Mouse (Mus musculus): ENCODE data around the gene Grb2. TPM values are rescaled to one million over a fixed set of nuclear protein-coding genes. Genes with fewer than 3 reads are reported as not detected.

Gene Grb2
- polyA plus RNA-seq, 1 experiment = not detected

DNA sequence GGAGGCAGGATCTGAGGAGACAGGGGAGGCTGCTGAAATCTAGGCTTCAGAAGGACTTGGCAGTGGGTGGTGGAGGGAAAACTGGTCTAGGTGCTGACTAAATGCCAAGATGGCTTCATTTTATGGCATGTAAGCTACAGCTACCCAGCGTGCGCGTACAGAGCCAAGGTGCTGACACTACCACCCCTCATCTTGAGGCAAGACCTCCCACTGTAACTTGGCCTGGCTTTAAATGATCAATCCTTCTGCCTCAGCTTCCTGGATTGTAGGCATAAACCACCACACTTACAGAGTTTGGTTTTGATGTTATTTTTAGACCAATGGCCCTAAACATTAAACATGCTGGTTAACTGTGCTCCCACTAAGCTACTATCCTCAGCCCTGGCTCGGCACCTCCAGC, 68.9 kb downstream of the Grb2 start:
- H3K4me1 ChIP-seq (ENCODE audit: control insufficient read depth, insufficient read depth, low read length) = peaks cover 25% of the 10 kb centered on the region
- no peak overlapping the region; the same call in 1 of the 2 replicates for H3K27ac ChIP-seq (ENCODE audit: insufficient read depth, low read depth, low read length)
- no peak for TF ChIP-seq CTCF (IDR thresholded peaks at IDR 0.05; ENCODE audit: insufficient read depth, low read depth, low read length)
- no peak for TF ChIP-seq POLR2A (IDR thresholded peaks at IDR 0.05; ENCODE audit: insufficient read depth, low read depth, low read length)
- WGBS = 81% methylated on average over 4 of the region's 4 CpGs
- no peak overlapping the region for H3K4me3 ChIP-seq (ENCODE audit: insufficient read depth, low read depth, low read length)

DNA sequence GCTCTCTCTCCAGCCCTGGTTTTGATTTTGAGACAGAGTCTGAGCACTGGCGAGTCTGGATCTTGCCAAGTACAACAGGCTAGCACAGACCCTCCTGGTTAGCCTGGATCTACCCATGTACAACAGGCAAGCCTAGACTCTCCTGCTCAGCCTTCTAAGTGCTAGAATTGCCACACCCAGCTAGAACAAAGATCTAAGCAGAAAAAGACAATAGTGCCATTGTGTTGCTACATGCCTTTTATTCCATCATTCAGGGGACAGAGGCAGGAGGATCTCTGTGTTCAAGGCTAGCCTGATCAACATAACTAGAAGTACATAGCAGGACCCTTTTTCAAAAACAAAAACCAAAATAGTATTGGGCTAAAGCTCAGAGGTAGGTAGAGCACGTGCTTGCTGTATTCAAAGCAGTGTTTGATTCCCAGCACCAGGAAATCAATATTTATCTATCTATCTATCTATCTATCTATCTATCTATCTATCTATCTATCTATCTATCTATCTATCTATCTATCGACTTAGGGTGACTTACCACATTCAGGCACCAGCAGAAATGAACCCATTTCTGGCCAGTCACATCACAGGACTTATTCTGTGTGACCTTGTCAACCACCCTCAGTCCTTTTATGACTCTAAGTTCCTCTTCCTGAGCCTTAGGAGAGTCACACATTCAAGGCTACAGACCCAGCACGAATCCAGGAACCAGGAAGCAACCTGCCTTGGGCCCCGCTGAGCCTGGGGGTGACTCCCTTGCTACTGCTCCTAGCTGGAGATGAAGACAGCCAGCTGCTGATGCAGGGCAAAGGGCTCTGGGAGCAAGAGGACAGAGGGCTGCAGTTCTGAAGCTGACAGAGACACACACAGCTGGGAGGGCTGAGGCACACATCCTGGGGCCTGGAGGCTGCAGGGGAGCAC, 69.6 kb downstream of the Grb2 start:
- 85% methylated on average over 5 of the region's 5 CpGs for WGBS
- no peak overlapping the region; the same call in 1 of the 2 replicates for H3K27ac ChIP-seq (ENCODE audit: insufficient read depth, low read depth, low read length)
- TF ChIP-seq CTCF (IDR thresholded peaks at IDR 0.05; ENCODE audit: insufficient read depth, low read depth, low read length) = no peak
- TF ChIP-seq POLR2A (IDR thresholded peaks at IDR 0.05; ENCODE audit: insufficient read depth, low read depth, low read length) = no peak
- peaks cover 21% of the 10 kb centered on the region for H3K4me1 ChIP-seq (ENCODE audit: control insufficient read depth, insufficient read depth, low read length)
- no peak overlapping the region for H3K4me3 ChIP-seq (ENCODE audit: insufficient read depth, low read depth, low read length)

DNA sequence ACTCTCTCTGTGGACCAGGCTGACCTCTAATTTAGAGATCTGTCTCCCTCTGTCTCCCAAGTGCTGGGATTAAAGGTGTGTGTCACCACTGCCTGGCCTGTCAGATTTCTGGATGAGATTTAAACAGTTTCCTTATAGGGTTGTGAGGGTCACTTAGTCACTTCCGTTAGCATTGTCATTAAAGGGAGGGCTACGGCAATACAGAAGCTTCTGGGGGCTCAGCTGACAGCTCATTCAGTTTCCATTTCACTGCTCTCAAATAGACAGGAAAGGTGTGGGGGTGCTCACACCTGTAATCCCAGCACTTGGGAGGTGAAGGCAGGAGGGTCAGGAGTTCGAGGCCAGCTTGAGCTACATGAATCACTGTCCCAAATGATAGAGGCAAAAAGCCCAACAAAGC, 71.4 kb downstream of the Grb2 start:
- Histone ChIP-seq H3K27ac (ENCODE audit: insufficient read depth, low read depth, low read length) (no peak overlapping the region), H3K4me3 (ENCODE audit: insufficient read depth, low read depth, low read length) (no peak overlapping the region), H3K4me1 (ENCODE audit: control insufficient read depth, insufficient read depth, low read length) (peaks cover 17% of the 10 kb centered on the region)
- WGBS = 75% methylated on average over 3 of the region's 3 CpGs
- TF ChIP-seq POLR2A (IDR thresholded peaks at IDR 0.05; ENCODE audit: insufficient read depth, low read depth, low read length) (no peak), CTCF (IDR thresholded peaks at IDR 0.05; ENCODE audit: insufficient read depth, low read depth, low read length) (no peak)

DNA sequence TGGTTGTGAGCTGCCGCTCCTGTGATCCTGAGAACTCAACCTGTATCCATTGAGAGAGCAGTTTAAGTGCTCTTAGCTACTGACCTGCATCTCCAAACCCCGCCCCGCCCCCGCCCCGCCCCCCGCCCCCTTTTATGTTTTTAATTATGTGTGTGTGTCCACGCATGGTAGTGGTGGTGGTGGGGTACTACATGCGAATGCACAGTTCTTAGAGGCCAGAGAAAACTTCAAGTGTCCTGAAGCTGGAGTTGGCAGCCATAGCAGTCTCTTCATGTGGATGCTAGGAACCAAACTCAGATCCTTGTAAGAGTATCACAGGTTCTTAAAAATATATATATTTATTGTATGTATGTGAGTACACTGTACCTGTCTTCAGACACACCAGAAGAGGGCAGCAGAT, 72.9 kb downstream of the Grb2 start:
- 79% methylated on average over 8 of the region's 8 CpGs for WGBS
- TF ChIP-seq POLR2A (IDR thresholded peaks at IDR 0.05; ENCODE audit: insufficient read depth, low read depth, low read length) (no peak), CTCF (IDR thresholded peaks at IDR 0.05; ENCODE audit: insufficient read depth, low read depth, low read length) (no peak)
- peaks cover 5% of the 10 kb centered on the region; the same call in 1 of the 2 replicates for H3K4me1 ChIP-seq (ENCODE audit: control insufficient read depth, insufficient read depth, low read length)

DNA sequence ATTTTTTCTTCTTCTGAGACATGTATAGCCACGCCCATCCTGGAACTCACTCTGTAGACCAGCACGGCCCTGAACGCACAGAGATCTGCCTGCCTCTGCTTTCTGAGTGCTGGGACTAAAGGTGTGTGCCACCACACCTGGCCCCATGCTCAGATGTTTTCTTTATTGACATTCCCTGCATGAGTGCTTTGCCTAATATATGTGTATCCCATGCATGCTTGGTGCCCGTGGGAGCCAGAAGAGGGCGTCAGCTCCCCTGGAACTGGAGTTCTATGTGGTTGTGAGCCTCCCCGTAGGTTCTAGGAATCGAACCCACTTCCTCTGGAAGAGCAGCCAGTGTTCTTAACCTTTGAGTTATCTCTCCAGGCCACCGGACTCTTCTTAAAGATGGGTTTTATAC, 73.4 kb downstream of the Grb2 start:
- WGBS = 86% methylated on average over 8 of the region's 8 CpGs
- Histone ChIP-seq H3K27ac (ENCODE audit: insufficient read depth, low read depth, low read length) (no peak overlapping the region), H3K4me3 (ENCODE audit: insufficient read depth, low read depth, low read length) (no peak overlapping the region), H3K4me1 (ENCODE audit: control insufficient read depth, insufficient read depth, low read length) (peaks cover 5% of the 10 kb centered on the region; the same call in 1 of the 2 replicates)
- TF ChIP-seq CTCF (IDR thresholded peaks at IDR 0.05; ENCODE audit: insufficient read depth, low read depth, low read length) (no peak), POLR2A (IDR thresholded peaks at IDR 0.05; ENCODE audit: insufficient read depth, low read depth, low read length) (no peak)

More for the DNA sequence above, 72.9 kb downstream of the Grb2 start:
- no peak overlapping the region for H3K4me3 ChIP-seq (ENCODE audit: insufficient read depth, low read depth, low read length)
- no peak overlapping the region for H3K27ac ChIP-seq (ENCODE audit: insufficient read depth, low read depth, low read length)

DNA sequence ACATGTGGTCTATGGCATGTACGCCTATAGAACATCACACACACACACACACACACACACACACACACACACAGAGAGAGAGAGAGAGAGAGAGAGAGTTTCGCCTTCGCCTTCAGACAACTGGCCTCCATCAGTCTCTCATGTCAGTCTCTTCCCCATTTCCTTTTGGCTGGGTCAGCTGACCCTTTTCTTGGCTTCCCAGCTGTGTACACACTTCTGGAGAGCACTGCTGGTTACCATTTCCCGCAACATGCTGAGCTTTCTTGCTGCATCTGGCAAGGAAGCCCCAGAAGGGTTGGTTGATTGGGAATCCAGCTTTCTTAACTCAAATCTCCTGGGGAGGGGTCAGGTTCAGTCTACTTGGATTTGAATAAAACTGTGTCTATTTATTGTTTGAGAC, 74.3 kb downstream of the Grb2 start:
- Histone ChIP-seq H3K4me3 (ENCODE audit: insufficient read depth, low read depth, low read length) (no peak overlapping the region), H3K4me1 (ENCODE audit: control insufficient read depth, insufficient read depth, low read length) (peaks cover under 1% of the 10 kb centered on the region; the same call in 1 of the 2 replicates), H3K27ac (ENCODE audit: insufficient read depth, low read depth, low read length) (no peak overlapping the region)
- TF ChIP-seq CTCF (IDR thresholded peaks at IDR 0.05; ENCODE audit: insufficient read depth, low read depth, low read length) = no peak
- no peak for TF ChIP-seq POLR2A (IDR thresholded peaks at IDR 0.05; ENCODE audit: insufficient read depth, low read depth, low read length)
- 72% methylated on average over 4 of the region's 4 CpGs for WGBS

DNA sequence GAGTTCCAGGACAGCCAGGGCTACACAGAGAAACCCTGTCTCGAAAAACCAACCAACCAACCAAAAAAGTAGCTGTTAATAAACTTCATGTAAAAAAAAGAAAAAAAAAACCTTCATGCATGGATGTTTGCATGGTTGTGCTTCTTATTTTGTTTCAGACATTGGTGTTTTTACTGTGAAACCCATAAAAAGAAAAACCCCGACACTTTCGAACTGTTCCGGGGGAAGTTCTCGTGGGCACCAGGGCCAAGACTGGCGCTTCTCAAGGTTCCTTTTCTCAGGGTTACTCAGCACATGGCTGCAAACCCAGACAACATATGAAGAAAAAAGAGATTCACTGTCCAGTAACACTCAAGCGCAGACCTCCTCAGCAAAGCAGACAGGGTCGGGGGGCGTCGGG, 75.5 kb downstream of the Grb2 start:
- H3K4me3 ChIP-seq (ENCODE audit: insufficient read depth, low read depth, low read length) = no peak overlapping the region
- H3K4me1 ChIP-seq (ENCODE audit: control insufficient read depth, insufficient read depth, low read length) = peaks cover 2% of the 10 kb centered on the region; the same call in 1 of the 2 replicates
- H3K27ac ChIP-seq (ENCODE audit: insufficient read depth, low read depth, low read length) = no peak overlapping the region
- 86% methylated on average over 10 of the region's 10 CpGs for WGBS
- TF ChIP-seq POLR2A (IDR thresholded peaks at IDR 0.05; ENCODE audit: insufficient read depth, low read depth, low read length) (no peak), CTCF (IDR thresholded peaks at IDR 0.05; ENCODE audit: insufficient read depth, low read depth, low read length) (no peak)

DNA sequence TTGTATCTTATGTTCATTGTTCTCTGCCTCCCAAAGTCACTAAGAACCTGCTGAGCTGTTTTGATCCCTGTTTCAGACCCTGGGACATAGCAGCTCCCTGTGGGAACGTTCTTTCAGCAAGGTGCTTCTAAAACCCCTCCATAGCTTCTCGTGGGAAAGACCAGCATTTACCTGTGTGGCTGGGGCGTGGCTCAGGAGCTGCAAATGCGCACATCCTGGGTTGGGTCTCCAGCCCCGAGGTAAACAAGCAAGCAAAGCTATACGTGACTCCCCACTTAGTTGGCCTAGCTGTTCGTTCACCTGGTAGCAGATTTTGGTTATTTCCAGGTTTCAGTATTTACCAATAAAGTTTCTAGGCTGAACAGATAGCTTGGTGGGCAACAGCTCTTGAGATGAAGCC, 76.2 kb downstream of the Grb2 start:
- no peak for TF ChIP-seq CTCF (IDR thresholded peaks at IDR 0.05; ENCODE audit: insufficient read depth, low read depth, low read length)
- TF ChIP-seq POLR2A (IDR thresholded peaks at IDR 0.05; ENCODE audit: insufficient read depth, low read depth, low read length) = no peak
- H3K27ac ChIP-seq (ENCODE audit: insufficient read depth, low read depth, low read length) = no peak overlapping the region
- H3K4me1 ChIP-seq (ENCODE audit: control insufficient read depth, insufficient read depth, low read length) = peaks cover 2% of the 10 kb centered on the region; the same call in 1 of the 2 replicates
- 82% methylated on average over 7 of the region's 7 CpGs for whole genome bisulfite sequencing
- no peak overlapping the region for H3K4me3 ChIP-seq (ENCODE audit: insufficient read depth, low read depth, low read length)

DNA sequence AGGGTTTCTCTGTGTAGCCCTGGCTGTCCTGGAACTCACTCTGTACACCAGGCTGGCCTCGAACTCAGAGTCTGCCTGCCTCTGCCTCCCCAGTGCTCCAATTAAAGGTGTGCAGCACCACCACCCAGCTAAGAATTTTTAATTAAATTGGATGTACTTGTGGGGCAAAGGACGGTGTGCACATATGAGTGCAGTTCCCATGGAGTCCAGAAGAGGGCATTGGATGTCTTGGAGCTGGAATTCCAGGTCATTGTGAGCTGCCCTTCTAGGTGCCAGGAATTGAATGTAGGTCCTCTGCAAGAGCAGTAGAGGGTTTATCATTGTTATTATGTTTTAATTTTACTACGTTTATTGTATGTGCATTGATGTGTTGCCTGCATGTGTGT, 76.9 kb downstream of the Grb2 start:
- Histone ChIP-seq H3K4me1 (ENCODE audit: control insufficient read depth, insufficient read depth, low read length) (peaks cover 2% of the 10 kb centered on the region; the same call in 1 of the 2 replicates), H3K4me3 (ENCODE audit: insufficient read depth, low read depth, low read length) (no peak overlapping the region), H3K27ac (ENCODE audit: insufficient read depth, low read depth, low read length) (no peak overlapping the region)
- WGBS = 18% methylated on average over 3 of the region's 3 CpGs
- TF ChIP-seq POLR2A (IDR thresholded peaks at IDR 0.05; ENCODE audit: insufficient read depth, low read depth, low read length) (no peak), CTCF (IDR thresholded peaks at IDR 0.05; ENCODE audit: insufficient read depth, low read depth, low read length) (no peak)
